Mouse (Mus musculus) MEL (cell line): ENCODE results near the gene Tmem182. TPM values are rescaled to one million over a fixed set of nuclear protein-coding genes. Genes with fewer than 3 reads are reported as not detected.

ENCODE experiments used
- DNase-seq: peaks from one replicate; pipeline ENCODE4 v3.0.0; 2011; ENCODE audit warnings: low read depth, low spot score
- H3K27ac ChIP-seq: 2 replicates; pipeline ENCODE4 v1.5.1; 2012; ENCODE audit warnings: low read depth, mild to moderate bottlenecking, control low read depth, low read length, moderate library complexity; ENCODE audit not compliant: control insufficient read depth
- H3K27me3 ChIP-seq, 2 experiments: fragments of 150-350 bp in 1 of 2; sonication (generic) in 1 of 2; 2 replicates each; pipeline ENCODE4 v1.6.1; 2012; ENCODE audit warnings: low read length in 2 of 2, mild to moderate bottlenecking in 2 of 2, improper control_type of control experiment in 1 of 2, moderate library complexity in 1 of 2; ENCODE audit not compliant: insufficient read depth in 2 of 2, control insufficient read depth in 1 of 2
- H3K36me3 ChIP-seq, 2 experiments: 2 replicates each; pipeline ENCODE4 v1.6.1; 2012 to 2014; ENCODE audit warnings: low read length in 2 of 2, improper control_type of control experiment in 1 of 2, inconsistent platforms in 1 of 2, mild to moderate bottlenecking in 1 of 2; ENCODE audit not compliant: insufficient read depth in 2 of 2, control insufficient read depth in 1 of 2
- H3K4me1 ChIP-seq, 2 experiments: fragments of 150-350 bp in 1 of 2; sonication (generic) in 1 of 2; 2 replicates each; pipeline ENCODE4 v1.6.1; 2012; ENCODE audit warnings: low read length in 2 of 2, improper control_type of control experiment in 1 of 2, mild to moderate bottlenecking in 1 of 2; ENCODE audit not compliant: insufficient read depth in 2 of 2, control insufficient read depth in 1 of 2
- H3K4me3 ChIP-seq, 2 experiments: fragments of 150-350 bp in 1 of 2; sonication (generic) in 1 of 2; 2 replicates each; pipeline ENCODE4 v1.5.1; 2012; ENCODE audit warnings: low read depth in 2 of 2, low read length in 2 of 2, mild to moderate bottlenecking in 2 of 2, moderate library complexity in 2 of 2, control low read depth in 1 of 2, improper control_type of control experiment in 1 of 2; ENCODE audit not compliant: control insufficient read depth in 1 of 2, insufficient read depth in 1 of 2
- H3K79me2 ChIP-seq: 2 replicates; pipeline ENCODE4 v1.6.1; 2012; ENCODE audit warnings: mild to moderate bottlenecking, low read length, moderate library complexity; ENCODE audit not compliant: control insufficient read depth, poor library complexity, insufficient read depth
- H3K9ac ChIP-seq: 2 replicates; pipeline ENCODE4 v1.6.1; 2012; ENCODE audit warnings: low read depth, mild to moderate bottlenecking, control low read depth, low read length, moderate library complexity; ENCODE audit not compliant: control insufficient read depth, poor library complexity, severe bottlenecking
- H3K9me3 ChIP-seq: fragments of 150-350 bp; sonication (generic); replicated peaks from 2 replicates; pipeline ENCODE4 v1.6.1; 2012; ENCODE audit warnings: mild to moderate bottlenecking, low read length, improper control_type of control experiment, moderate library complexity; ENCODE audit not compliant: insufficient read depth
- BHLHE40 ChIP-seq: IDR thresholded peaks from 2 replicates; pipeline ENCODE4 v1.6.1; 2012; ENCODE audit warnings: low read depth, mild to moderate bottlenecking, inconsistent platforms, low read length, improper control_type of control experiment, borderline replicate concordance
- CHD1 ChIP-seq: IDR thresholded peaks from 2 replicates; pipeline ENCODE4 v1.6.1; 2012; ENCODE audit warnings: low read depth, mild to moderate bottlenecking, inconsistent platforms, low read length, improper control_type of control experiment
- CTCF ChIP-seq, 3 experiments: IDR thresholded peaks in 2 of 3; conservative IDR thresholded peaks in 1 of 3; 2 replicates each; pipeline ENCODE4 v1.5.1; 2011 to 2012; ENCODE audit warnings: low read length in 3 of 3, low read depth in 2 of 3, mild to moderate bottlenecking in 2 of 3, improper control_type of control experiment in 1 of 3, inconsistent platforms in 1 of 3, mixed read lengths in 1 of 3, moderate library complexity in 1 of 3; ENCODE audit not compliant: control insufficient read depth in 1 of 3, insufficient read depth in 1 of 3, poor library complexity in 1 of 3, severe bottlenecking in 1 of 3
- ELF1 ChIP-seq: IDR thresholded peaks from 2 replicates; pipeline ENCODE4 v1.6.1; 2014; ENCODE audit warnings: low read depth, mild to moderate bottlenecking, inconsistent platforms, low read length, improper control_type of control experiment, moderate library complexity
- GATA1 ChIP-seq: IDR thresholded peaks from 2 replicates; pipeline ENCODE4 v1.6.1; 2011; ENCODE audit warnings: low read depth, low read length, improper control_type of control experiment
- HCFC1 ChIP-seq: IDR thresholded peaks from 2 replicates; pipeline ENCODE4 v1.6.1; 2012; ENCODE audit warnings: low read depth, mild to moderate bottlenecking, inconsistent platforms, low read length, improper control_type of control experiment, moderate library complexity
- JUND ChIP-seq: IDR thresholded peaks from 2 replicates; pipeline ENCODE4 v1.6.1; 2011; ENCODE audit warnings: low read depth, mild to moderate bottlenecking, improper control_type of control experiment, low read length
- KAT2A ChIP-seq: conservative IDR thresholded peaks from 2 replicates; pipeline ENCODE4 v1.6.1; 2012; ENCODE audit warnings: low read depth, low read length, improper control_type of control experiment, inconsistent platforms
- MAFK ChIP-seq: IDR thresholded peaks from 2 replicates; pipeline ENCODE4 v1.6.1; 2011; ENCODE audit warnings: low read depth, mild to moderate bottlenecking, low read length, improper control_type of control experiment, borderline replicate concordance
- MAX ChIP-seq: IDR thresholded peaks from 2 replicates; pipeline ENCODE4 v1.6.1; 2011; ENCODE audit warnings: low read length, improper control_type of control experiment
- MAZ ChIP-seq: IDR thresholded peaks from 2 replicates; pipeline ENCODE4 v1.6.1; 2012; ENCODE audit warnings: low read depth, mild to moderate bottlenecking, inconsistent platforms, low read length, improper control_type of control experiment
- MXI1 ChIP-seq: IDR thresholded peaks from 2 replicates; pipeline ENCODE4 v1.6.1; 2011; ENCODE audit warnings: mild to moderate bottlenecking, low read depth, low read length, improper control_type of control experiment
- MYB ChIP-seq: IDR thresholded peaks from 2 replicates; pipeline ENCODE4 v1.6.1; 2011; ENCODE audit warnings: mild to moderate bottlenecking, low read depth, low read length, improper control_type of control experiment
- MYC ChIP-seq: IDR thresholded peaks from 2 replicates; pipeline ENCODE4 v1.6.1; 2011; ENCODE audit warnings: low read depth, mild to moderate bottlenecking, low read length, improper control_type of control experiment, moderate library complexity
- NELFE ChIP-seq: IDR thresholded peaks from 2 replicates; pipeline ENCODE4 v1.6.1; 2011; ENCODE audit warnings: low read depth, low read length, improper control_type of control experiment
- NRF1 ChIP-seq: IDR thresholded peaks from 2 replicates; pipeline ENCODE4 v1.6.1; 2014; ENCODE audit warnings: low read depth, mild to moderate bottlenecking, inconsistent platforms, low read length, improper control_type of control experiment, moderate library complexity; ENCODE audit not compliant: poor library complexity, insufficient read depth, severe bottlenecking
- POLR2AphosphoS2 ChIP-seq: IDR thresholded peaks from 2 replicates; pipeline ENCODE4 v1.6.1; 2011; ENCODE audit warnings: low read length, improper control_type of control experiment
- RAD21 ChIP-seq: IDR thresholded peaks from 2 replicates; pipeline ENCODE4 v1.6.1; 2011; ENCODE audit warnings: mild to moderate bottlenecking, low read depth, low read length, improper control_type of control experiment
- SIN3A ChIP-seq: IDR thresholded peaks from 2 replicates; pipeline ENCODE4 v1.6.1; 2012; ENCODE audit warnings: low read length, improper control_type of control experiment, inconsistent platforms
- TAL1 ChIP-seq: IDR thresholded peaks from 2 replicates; pipeline ENCODE4 v1.6.1; 2012; ENCODE audit warnings: mild to moderate bottlenecking, inconsistent platforms, low read length, moderate library complexity, mixed read lengths
- TBP ChIP-seq: IDR thresholded peaks from 2 replicates; pipeline ENCODE4 v1.8.0; 2011; ENCODE audit warnings: low read depth, low read length, improper control_type of control experiment
- UBTF ChIP-seq: IDR thresholded peaks from 2 replicates; pipeline ENCODE4 v1.6.1; 2012; ENCODE audit warnings: low read depth, mild to moderate bottlenecking, inconsistent platforms, low read length, improper control_type of control experiment, moderate library complexity, borderline replicate concordance; ENCODE audit not compliant: insufficient read depth
- ZNF384 ChIP-seq: IDR thresholded peaks from 2 replicates; pipeline ENCODE4 v1.6.1; 2012; ENCODE audit warnings: low read depth, mild to moderate bottlenecking, inconsistent platforms, low read length, improper control_type of control experiment
- polyA plus RNA-seq, 2 experiments: library from polyadenylated mRNA; stranded (reverse) in 1 of 2; unstranded in 1 of 2; fragments of >175 nt in 1 of 2; fragments of >200 nt in 1 of 2; gene quantifications; 2 replicates each; pipeline versions ENCODE4 v1.2.1 to v1.2.4; 2012; ENCODE audit warnings: low replicate concordance in 2 of 2, low read depth in 1 of 2; ENCODE audit not compliant: insufficient read length in 2 of 2, insufficient read depth in 1 of 2, missing spikeins in 1 of 2
- total RNA-seq: library from RNA; depleted of rRNA; stranded (reverse); fragments of 300-350 nt; gene quantifications from 2 replicates; pipeline ENCODE4 v1.2.3, GENCODE M21; 2012

Tmem182 gene
- total and polyA plus RNA-seq, 3 experiments = not detected

- Histone ChIP-seq H3K27ac (no peak overlapping the region), H3K9ac (no peak overlapping the region)
- TF ChIP-seq MYC (no peak), MAZ (no peak), MAX (no peak), JUND (no peak), NELFE (no peak), MAFK (no peak), POLR2AphosphoS2 (no peak), HCFC1 (no peak), CHD1 (no peak), SIN3A (no peak), RAD21 (no peak), TAL1 (no peak), KAT2A (no peak), BHLHE40 (no peak)
- TF ChIP-seq, all 39 proteins: peak for 0
- Histone ChIP-seq H3K79me2 (no peaks in the 10 kb centered on the region), H3K4me1 (no peaks in the 10 kb centered on the region), H3K9me3 (no peaks in the 10 kb centered on the region), H3K27me3 (no peaks in the 10 kb centered on the region), H3K36me3 (no peaks in the 10 kb centered on the region), H3K4me3 (no peak overlapping the region)
- no peak for DNase-seq
These were observed 51.6 kb downstream of the Tmem182 start for GRCm38 (mm10) chr1:40856846-40857636.

GRCm38 (mm10) chr1:40865043-40865442, 59.6 kb downstream of the Tmem182 start:
- Histone ChIP-seq H3K79me2 (no peaks in the 10 kb centered on the region), H3K9ac (no peak overlapping the region), H3K4me1 (no peaks in the 10 kb centered on the region), H3K27ac (no peak overlapping the region)
- TF ChIP-seq MYB = no peak
- TF ChIP-seq, all 39 proteins: peak for 0
- H3K27me3 ChIP-seq = no peaks in the 10 kb centered on the region
- no peaks in the 10 kb centered on the region for H3K36me3 ChIP-seq
- no peak overlapping the region for H3K4me3 ChIP-seq
- no peaks in the 10 kb centered on the region for H3K9me3 ChIP-seq
- DNase-seq = no peak

- DNase-seq = no peak
- no peaks in the 10 kb centered on the region for H3K4me1 ChIP-seq
- no peaks in the 10 kb centered on the region for H3K36me3 ChIP-seq
- no peak overlapping the region for H3K9ac ChIP-seq
- H3K79me2 ChIP-seq = no peaks in the 10 kb centered on the region
- H3K27me3 ChIP-seq = no peaks in the 10 kb centered on the region
- no peak overlapping the region for H3K4me3 ChIP-seq
- no peaks in the 10 kb centered on the region for H3K9me3 ChIP-seq
- H3K27ac ChIP-seq = no peak overlapping the region
- TF ChIP-seq GATA1 (no peak), UBTF (no peak), ELF1 (no peak), MYC (no peak), MAX (no peak), MYB (no peak), CHD1 (no peak), CTCF (IDR thresholded peaks at IDR 0.05 in 2 of 3, conservative IDR thresholded peaks at IDR 0.05 in 1 of 3; ENCODE audit: control insufficient read depth in 1 of 3, insufficient read depth in 1 of 3, low read depth in 2 of 3, low read length in 3 of 3, poor library complexity in 1 of 3, severe bottlenecking in 1 of 3) (no peak), KAT2A (no peak), NRF1 (no peak), TBP (no peak), ZNF384 (no peak), MAZ (no peak), MXI1 (no peak)
These were observed 61.7 kb downstream of the Tmem182 start for GRCm38 (mm10) chr1:40867106-40867505.
